Mouse (Mus musculus) kidney, postnatal 25 days (tissue): ENCODE results near the gene Gm49325.

Experiments used
- DNase-seq, 2 experiments: peaks; one replicate each; pipeline ENCODE4 v3.0.0; 2021; ENCODE audit warnings: mixed read lengths in 2 of 2

Gm49325 gene

DNA sequence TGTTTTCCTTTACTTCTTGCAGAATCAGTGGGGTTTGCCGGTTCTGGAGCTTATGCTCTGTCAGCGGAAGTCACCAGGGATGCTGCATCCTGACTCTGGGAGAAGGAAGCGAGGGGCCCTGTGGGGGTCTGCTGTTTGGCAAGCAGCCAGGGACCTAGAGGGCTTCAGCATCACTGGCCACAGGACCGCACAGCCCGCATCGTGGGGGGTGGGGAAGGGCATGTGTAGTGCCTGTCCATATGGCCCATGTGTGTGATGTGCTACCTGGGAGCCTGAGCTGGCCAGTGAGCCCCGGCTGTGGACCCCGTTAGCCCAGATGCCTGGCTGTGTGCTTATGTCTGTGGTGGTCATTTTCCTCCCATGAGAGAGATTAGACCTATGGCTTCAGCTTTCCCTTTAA is 16.2 kb upstream of the Gm49325 start:
- DNase-seq = no peak

- DNase-seq = peak; percentile 70 to 79
These were observed 15.2 kb upstream of the Gm49325 start for GRCm38 (mm10) chr10:77590812-77591211.

DNA sequence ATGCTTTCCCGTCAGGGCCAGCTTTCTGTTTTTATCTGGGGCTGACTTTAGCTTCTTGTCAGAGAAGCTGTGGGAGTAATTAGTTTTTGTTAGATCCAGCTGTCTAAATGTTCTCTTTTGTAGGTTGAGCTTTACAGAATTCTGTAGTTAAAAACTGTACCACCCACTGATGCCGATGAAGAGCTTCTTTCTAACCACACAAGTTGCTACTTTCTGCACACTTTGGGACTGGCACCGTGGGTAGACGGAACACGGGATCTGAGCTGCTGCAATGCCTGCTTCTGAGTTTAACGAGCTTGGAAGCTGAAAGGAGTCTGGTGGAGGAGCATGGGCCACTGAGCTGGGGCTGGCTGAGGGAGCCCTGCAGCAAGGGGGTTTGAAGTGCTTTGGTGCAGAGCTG is 14.5 kb upstream of the Gm49325 start:
- DNase-seq = peak in 1 of 2 experiments; percentile 23

- DNase-seq = no peak
These were observed 9.9 kb upstream of the Gm49325 start for GRCm38 (mm10) chr10:77596060-77596459.

DNA sequence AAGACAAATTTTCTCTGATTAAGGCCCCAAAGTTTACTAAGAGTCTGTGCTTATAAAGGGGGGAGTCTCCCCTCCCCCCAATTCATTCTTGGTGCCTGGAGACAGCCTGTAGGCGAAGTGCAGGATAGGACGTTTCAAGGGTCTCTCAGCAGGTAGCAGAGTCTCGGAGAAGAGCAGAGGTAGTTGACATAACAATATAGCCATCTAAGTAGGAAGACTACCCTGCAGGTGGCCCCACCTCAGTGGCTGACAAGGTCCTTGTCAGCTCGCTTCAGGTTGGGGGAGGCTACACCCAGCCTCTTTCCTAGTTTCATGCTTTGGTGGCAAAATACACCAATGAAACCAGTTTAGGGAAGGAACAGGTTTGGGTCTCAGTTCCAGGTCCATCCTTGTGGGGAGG is 3.0 kb upstream of the Gm49325 start:
- no peak for DNase-seq

GRCm38 (mm10) chr10:77604111-77604510 is 1.9 kb upstream of the Gm49325 start:
- DNase-seq = peak in 1 of 2 experiments; percentile 43

DNA sequence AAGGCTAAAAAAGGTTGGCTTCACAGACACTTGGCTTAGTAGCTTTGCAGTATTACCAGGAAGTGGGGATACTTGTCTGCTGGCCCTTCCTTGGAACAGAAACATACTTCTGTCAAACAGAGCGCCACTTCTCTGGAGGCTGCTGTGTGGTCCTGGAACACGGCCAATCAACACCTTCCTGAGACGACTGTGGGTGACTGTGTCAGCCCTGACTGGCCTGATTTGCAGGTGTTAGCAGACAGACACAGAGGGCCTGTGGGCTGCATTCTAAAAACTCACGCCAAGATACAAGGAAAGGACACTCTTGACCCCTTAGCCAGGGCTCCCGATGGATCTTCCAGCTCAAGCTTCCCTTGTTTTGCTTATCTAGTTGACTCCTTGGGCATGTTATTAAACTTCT is 1.0 kb upstream of the Gm49325 start:
- peak; percentile 47 to 55 for DNase-seq

- peak in 1 of 2 experiments; percentile 37 for DNase-seq
These were observed 629 bp upstream of the Gm49325 start for GRCm38 (mm10) chr10:77605368-77605767.

DNA sequence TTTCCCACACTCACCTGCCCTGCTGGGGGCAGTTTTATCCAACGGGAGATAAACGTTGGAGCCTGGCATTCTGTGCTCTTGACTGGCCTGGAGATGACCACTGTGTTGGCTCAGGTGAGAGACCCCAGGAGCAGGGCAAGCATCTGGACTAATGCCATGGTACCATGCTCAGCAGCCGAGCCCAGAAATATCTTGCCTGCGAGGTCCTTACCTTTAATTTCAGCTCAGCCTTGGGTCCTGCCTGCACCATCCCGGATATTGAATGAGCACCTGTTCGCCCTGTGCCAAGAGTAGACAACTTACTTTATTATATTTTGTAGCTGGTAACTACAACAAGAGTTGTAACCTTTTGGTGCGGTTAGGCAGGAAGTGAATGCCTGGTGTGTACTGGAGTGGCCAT is 858 bp downstream of the Gm49325 start:
- DNase-seq = no peak

DNA sequence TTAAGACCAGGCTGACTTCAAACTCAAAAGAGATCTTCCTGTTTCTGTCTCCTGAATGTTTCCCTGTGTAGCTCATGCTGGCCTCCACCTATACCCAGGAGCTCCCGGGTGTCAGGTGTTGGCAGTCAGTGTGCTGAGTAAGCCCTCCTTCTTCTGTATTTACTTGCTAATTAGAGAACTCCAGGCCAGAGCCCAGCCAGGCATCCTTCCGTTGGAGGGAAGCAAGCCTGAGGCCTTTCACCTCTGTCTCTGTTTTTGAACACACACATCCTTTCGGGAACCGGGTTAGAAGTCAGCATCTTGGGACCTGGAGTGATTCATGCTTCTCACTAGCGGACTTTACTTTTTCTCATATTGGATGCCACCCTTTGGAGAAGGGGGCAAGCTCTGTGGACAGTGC is 1.4 kb downstream of the Gm49325 start:
- DNase-seq = peak; percentile 58 to 72

DNA sequence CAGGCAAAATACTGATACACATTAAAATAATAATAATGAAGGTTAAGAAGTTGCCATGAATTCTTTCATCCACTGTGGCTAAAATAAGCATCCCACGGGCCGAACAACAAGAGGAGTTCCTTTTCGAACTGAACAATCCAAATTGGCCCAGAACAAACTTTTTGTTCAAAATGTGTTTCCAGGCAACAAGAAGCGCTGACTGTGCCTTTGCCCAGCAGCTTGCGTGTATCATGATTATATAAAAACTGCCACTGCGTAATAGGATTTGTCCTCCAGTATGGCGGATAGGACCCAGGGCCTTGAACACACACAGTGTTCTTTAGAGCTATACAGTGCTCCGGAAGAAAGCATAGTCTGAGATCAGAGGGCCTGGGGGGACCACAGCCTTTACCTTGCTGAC is 2.6 kb downstream of the Gm49325 start:
- no peak for DNase-seq

- DNase-seq = no peak
These were observed 4.4 kb downstream of the Gm49325 start for GRCm38 (mm10) chr10:77610221-77610961.

- DNase-seq = peak; percentile 82 to 92
These were observed 7.4 kb downstream of the Gm49325 start for GRCm38 (mm10) chr10:77613409-77613808.

- no peak for DNase-seq
These were observed 9.7 kb downstream of the Gm49325 start for GRCm38 (mm10) chr10:77615647-77616046.

- DNase-seq = no peak
These were observed 10.2 kb downstream of the Gm49325 start for GRCm38 (mm10) chr10:77616166-77616565.

- DNase-seq = peak; percentile 23 to 54
These were observed 10.9 kb downstream of the Gm49325 start for GRCm38 (mm10) chr10:77616926-77617325.

- no peak for DNase-seq
These were observed 15.5 kb downstream of the Gm49325 start for GRCm38 (mm10) chr10:77621546-77621945.

- DNase-seq = peak; percentile 93 to 96
These were observed 16.3 kb downstream of the Gm49325 start, which contains the start of gene Ube2g2 for GRCm38 (mm10) chr10:77622055-77622988. Gene Ube2g2, plus strand, starts transcription at chr10:77622275.

DNA sequence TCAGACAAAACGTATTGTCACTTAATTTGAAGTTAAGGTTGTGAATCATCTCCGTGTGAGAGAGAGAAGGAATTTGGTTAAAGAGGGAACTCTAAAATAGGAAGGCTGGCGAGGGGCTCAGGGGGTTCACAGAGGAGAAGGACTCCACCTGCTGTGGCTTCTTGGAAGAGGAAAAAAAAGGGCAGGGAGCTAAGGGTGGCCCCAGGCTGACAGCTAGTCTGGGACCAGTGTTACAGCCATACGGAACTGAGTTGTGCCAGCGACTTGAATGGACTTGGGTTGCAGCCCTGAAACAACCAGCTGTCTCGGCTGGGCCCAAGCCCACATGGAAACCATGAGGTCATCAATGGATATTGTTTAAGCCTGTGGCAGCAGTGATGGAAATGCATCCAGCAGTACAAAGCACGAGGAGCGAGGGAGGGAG is 17.1 kb downstream of the Gm49325 start:
- peak; percentile 22 to 48 for DNase-seq

- no peak for DNase-seq
These were observed 17.8 kb downstream of the Gm49325 start for GRCm38 (mm10) chr10:77623639-77624400.

- peak; percentile 48 to 58 for DNase-seq
These were observed 18.6 kb downstream of the Gm49325 start for GRCm38 (mm10) chr10:77624570-77624995.

DNA sequence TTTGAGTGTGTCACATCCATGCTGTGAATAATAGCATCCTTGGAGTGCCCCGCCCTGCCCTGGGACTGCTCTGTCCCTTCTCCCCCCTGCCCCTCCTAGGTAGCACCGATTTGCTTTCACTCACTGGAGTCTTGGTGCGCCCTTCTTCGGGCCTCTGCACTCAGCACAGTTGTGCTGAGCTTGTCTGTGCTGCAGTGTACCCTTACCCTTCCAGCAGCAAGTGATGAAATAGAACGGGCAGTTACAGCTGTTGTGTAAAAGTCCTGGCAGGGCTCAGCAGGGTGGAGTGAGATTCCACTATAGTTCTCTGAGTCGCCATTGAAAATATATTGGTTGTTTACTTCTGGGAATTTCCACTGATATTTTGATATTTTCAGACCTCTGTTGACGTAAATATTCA is 20.0 kb downstream of the Gm49325 start:
- no peak for DNase-seq

GRCm38 (mm10) chr10:77626591-77626990 is 20.6 kb downstream of the Gm49325 start:
- DNase-seq = no peak
